Mouse (Mus musculus): ENCODE data around the gene Smad1.
"Not testable (repeated sequence)": the region's sequence is repeated elsewhere in the genome, so short reads cannot be mapped to it uniquely, and the experiment has no call there.

Smad1 gene

GRCm38 (mm10) chr8:79398994-79399650 lies at the start of gene Smad1:
Gene Smad1, minus strand, starts transcription at chr8:79399518.
- peak; percentile 93 for DNase-seq (ENCODE audit: extremely low read depth, insufficient read length, low spot score)

GRCm38 (mm10) chr8:79447260-79447853 lies 48.0 kb upstream of the Smad1 start:
- no peak for DNase-seq (ENCODE audit: extremely low read depth, insufficient read length, low spot score)

- DNase-seq (ENCODE audit: extremely low read depth, insufficient read length, low spot score), result no peak
Observed at GRCm38 (mm10) chr8:79443460-79444098, 44.3 kb upstream of the Smad1 start.

GRCm38 (mm10) chr8:79433953-79434500 lies 34.7 kb upstream of the Smad1 start:
- no peak for DNase-seq (ENCODE audit: extremely low read depth, insufficient read length, low spot score)

- DNase-seq (ENCODE audit: extremely low read depth, insufficient read length, low spot score), result no peak
Observed at GRCm38 (mm10) chr8:79414907-79415306, 15.6 kb upstream of the Smad1 start.

GRCm38 (mm10) chr8:79410501-79410900 lies 11.2 kb upstream of the Smad1 start:
- DNase-seq (ENCODE audit: extremely low read depth, insufficient read length, low spot score), result no peak

GRCm38 (mm10) chr8:79407356-79407755 lies 8.0 kb upstream of the Smad1 start:
- not testable (repeated sequence) for DNase-seq (ENCODE audit: extremely low read depth, insufficient read length, low spot score)

- DNase-seq (ENCODE audit: extremely low read depth, insufficient read length, low spot score), result no peak
Observed at GRCm38 (mm10) chr8:79404895-79405557, 5.7 kb upstream of the Smad1 start.

GRCm38 (mm10) chr8:79400671-79401070 lies 1.4 kb upstream of the Smad1 start:
- no peak for DNase-seq (ENCODE audit: extremely low read depth, insufficient read length, low spot score)

GRCm38 (mm10) chr8:79398251-79398981 lies 902 bp downstream of the Smad1 start:
- DNase-seq (ENCODE audit: extremely low read depth, insufficient read length, low spot score), result peak; percentile 59

GRCm38 (mm10) chr8:79397705-79398250 lies 1.5 kb downstream of the Smad1 start:
- DNase-seq (ENCODE audit: extremely low read depth, insufficient read length, low spot score), result no peak

GRCm38 (mm10) chr8:79396911-79397310 lies 2.4 kb downstream of the Smad1 start:
- no peak for DNase-seq (ENCODE audit: extremely low read depth, insufficient read length, low spot score)

- DNase-seq (ENCODE audit: extremely low read depth, insufficient read length, low spot score), result no peak
Observed at GRCm38 (mm10) chr8:79394009-79394408, 5.3 kb downstream of the Smad1 start.

- no peak for DNase-seq (ENCODE audit: extremely low read depth, insufficient read length, low spot score)
Observed at GRCm38 (mm10) chr8:79393215-79393614, 6.1 kb downstream of the Smad1 start.

- no peak for DNase-seq (ENCODE audit: extremely low read depth, insufficient read length, low spot score)
Observed at GRCm38 (mm10) chr8:79392649-79393048, 6.7 kb downstream of the Smad1 start.

- DNase-seq (ENCODE audit: extremely low read depth, insufficient read length, low spot score), result no peak
Observed at GRCm38 (mm10) chr8:79391454-79391853, 7.9 kb downstream of the Smad1 start.

GRCm38 (mm10) chr8:79389074-79389786 lies 10.1 kb downstream of the Smad1 start:
- no peak for DNase-seq (ENCODE audit: extremely low read depth, insufficient read length, low spot score)

GRCm38 (mm10) chr8:79386831-79387230 lies 12.5 kb downstream of the Smad1 start:
- DNase-seq (ENCODE audit: extremely low read depth, insufficient read length, low spot score), result no peak

- DNase-seq (ENCODE audit: extremely low read depth, insufficient read length, low spot score), result no peak
Observed at GRCm38 (mm10) chr8:79386358-79386757, 13.0 kb downstream of the Smad1 start.
